Mouse (Mus musculus): ENCODE measurements at regions not wholly inside any gene's neighbourhood (a gene's known extent, or its start where the extent isn't known, plus 50 kb on each side); places are given as distances from the start of the nearest gene placed in this dataset.

DNA sequence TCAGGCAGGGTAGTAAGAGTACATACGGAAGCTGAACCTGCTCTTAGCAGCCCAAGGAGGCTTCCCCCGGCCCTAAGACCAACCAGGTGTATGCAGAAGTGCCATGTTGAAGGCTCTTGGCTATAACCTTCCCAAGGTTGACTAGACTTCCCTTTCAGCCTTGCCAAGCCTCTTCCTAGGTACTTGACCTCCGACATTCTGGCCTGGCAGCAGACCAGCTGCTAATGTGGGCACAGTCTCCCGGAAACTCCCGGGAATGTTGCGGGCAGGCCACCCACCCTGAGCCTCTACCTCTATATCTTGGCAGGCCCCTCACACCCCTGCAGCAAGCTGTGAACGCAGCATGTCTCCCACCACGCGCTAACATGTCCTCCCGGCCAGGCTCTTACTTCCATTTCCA is 201.1 kb downstream of the Thbs2 start:
- Histone ChIP-seq H3K27ac (replicated peaks; ENCODE audit: low read depth, low read length) (no peak overlapping the region), H3K4me1 (ENCODE audit: control insufficient read depth, insufficient read depth, insufficient read length, low read length) (no peaks in the 10 kb centered on the region), H3K4me3 (ENCODE audit: insufficient read depth, low read depth, low read length) (no peak overlapping the region)

DNA sequence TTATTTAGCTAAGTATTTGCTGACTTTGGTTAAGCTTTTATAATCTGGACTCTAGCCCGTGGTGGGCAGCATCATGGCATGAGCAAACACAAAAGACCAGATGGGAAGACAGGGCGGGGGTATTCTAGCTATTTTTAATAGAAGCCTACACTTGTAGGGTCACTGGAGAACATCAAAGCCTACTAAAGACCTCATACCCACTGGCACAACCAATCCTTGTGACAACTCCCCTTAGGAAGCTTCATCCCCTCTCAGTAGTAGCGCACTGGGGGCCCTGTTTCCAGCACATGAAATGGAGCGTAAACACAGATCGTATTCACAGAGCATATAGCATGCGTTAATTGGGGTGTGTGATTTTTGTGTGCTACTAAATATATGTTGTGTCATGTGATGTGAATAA is 202.4 kb downstream of the Smoc2 start:
- Histone ChIP-seq H3K27ac (replicated peaks; ENCODE audit: low read depth, low read length) (no peak overlapping the region), H3K4me3 (ENCODE audit: insufficient read depth, low read depth, low read length) (no peak overlapping the region), H3K4me1 (ENCODE audit: control insufficient read depth, insufficient read depth, insufficient read length, low read length) (no peaks in the 10 kb centered on the region)

DNA sequence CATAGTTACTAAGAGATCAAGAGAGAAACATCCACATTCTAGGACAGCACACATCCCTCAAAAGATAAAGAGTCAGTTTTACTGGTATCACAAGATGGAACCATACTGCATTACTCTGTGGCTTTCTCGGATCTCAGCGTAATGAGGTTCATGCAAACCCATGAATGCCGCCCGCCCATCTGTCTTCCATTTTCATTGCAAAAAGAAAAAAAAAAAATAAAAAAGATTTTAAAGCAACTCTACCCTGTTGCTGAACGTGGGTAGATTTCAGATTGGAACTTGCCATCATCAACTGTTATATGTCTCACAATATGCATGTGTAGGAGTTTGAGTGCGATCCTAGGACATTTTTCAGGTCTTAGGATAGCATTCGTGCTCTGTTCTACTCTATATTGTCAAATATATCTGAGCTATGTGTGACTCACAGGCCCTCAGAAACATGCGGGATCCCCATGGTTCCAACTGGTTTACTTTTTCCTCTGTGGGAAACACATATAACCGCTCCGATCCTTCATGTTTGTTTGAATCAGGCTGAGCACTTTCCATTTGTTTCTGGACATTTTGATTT is 199.7 kb downstream of the Smoc2 start:
- no peak overlapping the region for H3K4me3 ChIP-seq (ENCODE audit: insufficient read depth, low read depth, low read length)
- H3K27ac ChIP-seq (replicated peaks; ENCODE audit: low read depth, low read length), result no peak overlapping the region

DNA sequence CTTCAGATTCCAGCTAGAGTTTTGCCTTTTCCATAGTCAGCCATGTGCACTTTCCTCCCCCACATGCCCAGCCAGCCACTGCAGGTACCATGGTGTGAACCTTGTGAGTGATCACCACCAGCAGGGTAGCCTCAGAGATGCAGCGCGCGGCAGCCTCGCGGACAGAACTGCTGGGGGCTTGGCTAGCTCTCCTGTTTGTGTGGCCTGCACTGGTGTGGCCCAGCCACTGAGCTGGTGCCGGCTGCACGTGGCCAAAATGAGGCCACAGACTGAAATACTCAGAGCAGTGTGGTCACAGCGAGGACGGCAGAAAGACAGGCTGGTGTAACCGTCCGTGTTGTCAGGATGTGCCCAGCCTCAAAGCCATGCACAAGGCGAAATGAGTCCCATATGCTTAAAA is 197.4 kb downstream of the Smoc2 start:
- Histone ChIP-seq H3K4me3 (ENCODE audit: insufficient read depth, low read depth, low read length) (no peak overlapping the region), H3K4me1 (ENCODE audit: control insufficient read depth, insufficient read depth, insufficient read length, low read length) (no peaks in the 10 kb centered on the region), H3K27ac (replicated peaks; ENCODE audit: low read depth, low read length) (no peak overlapping the region)

More for the DNA sequence above, 199.7 kb downstream of the Smoc2 start:
- no peaks in the 10 kb centered on the region for H3K4me1 ChIP-seq (ENCODE audit: control insufficient read depth, insufficient read depth, insufficient read length, low read length)

DNA sequence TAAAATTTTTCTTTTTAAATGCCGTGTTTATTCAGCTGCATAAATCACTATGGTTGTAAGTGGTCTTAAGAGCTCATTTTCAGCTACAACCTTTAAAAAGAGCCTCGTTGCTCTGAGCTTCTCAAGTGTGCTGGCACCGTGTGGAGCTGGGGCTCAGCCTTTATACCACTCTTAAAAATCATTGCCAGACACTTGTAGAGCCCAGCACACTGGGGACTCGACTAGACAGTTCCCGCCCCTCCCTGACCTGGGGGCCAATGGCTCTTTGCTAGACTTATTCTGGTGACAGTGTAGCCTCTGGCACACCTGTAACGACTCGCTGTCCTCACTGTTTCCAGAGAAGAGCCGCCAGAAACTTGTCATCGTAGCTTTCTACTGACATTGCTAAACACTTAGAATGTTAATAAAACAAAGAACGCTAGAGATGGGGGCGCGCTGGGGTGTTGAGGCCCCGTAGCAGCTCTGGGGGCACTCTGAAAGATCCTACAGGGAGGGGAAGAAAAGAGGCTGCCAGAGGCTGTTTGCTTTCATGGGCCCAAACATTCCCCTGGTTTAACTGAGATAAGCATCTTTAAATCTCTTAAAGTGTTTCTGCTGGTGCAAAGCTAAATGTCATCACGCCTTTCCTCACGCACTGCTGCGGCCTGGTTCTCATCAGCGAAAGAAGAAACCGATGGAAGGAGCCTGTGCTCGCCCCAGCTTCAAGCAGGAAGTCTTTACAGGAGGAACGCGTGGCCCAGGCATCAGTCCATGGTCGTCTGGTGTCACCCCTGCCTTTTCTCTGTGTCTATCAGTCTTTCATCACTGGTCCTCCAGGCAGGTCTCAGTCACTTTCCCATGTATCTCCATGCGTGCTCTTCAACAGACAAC is 196.7 kb downstream of the Smoc2 start:
- H3K4me1 ChIP-seq (ENCODE audit: control insufficient read depth, insufficient read depth, insufficient read length, low read length), result no peaks in the 10 kb centered on the region
- no peak overlapping the region for H3K4me3 ChIP-seq (ENCODE audit: insufficient read depth, low read depth, low read length)
- H3K27ac ChIP-seq (replicated peaks; ENCODE audit: low read depth, low read length), result no peak overlapping the region

DNA sequence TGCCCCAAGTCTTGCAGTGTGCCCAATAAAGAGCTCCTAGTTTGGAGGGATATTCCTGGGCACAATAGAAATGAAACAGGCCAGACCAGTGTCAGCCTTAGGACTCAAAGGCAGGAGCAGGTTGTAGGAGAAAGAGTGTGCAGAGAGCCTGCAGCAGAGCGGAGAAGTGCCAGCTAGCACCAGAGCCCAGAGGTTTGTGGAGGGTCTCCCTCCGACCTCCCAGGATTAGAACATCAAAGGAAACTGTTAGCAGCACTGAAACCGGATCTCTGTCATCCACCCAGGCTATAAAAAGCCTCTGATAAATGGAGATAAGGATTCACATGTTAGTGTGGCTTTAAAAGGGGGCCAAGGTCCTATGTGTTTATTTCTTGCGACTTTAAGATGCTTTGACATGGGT is 196.0 kb downstream of the Smoc2 start:
- Histone ChIP-seq H3K27ac (replicated peaks; ENCODE audit: low read depth, low read length) (no peak overlapping the region), H3K4me1 (ENCODE audit: control insufficient read depth, insufficient read depth, insufficient read length, low read length) (no peaks in the 10 kb centered on the region)

DNA sequence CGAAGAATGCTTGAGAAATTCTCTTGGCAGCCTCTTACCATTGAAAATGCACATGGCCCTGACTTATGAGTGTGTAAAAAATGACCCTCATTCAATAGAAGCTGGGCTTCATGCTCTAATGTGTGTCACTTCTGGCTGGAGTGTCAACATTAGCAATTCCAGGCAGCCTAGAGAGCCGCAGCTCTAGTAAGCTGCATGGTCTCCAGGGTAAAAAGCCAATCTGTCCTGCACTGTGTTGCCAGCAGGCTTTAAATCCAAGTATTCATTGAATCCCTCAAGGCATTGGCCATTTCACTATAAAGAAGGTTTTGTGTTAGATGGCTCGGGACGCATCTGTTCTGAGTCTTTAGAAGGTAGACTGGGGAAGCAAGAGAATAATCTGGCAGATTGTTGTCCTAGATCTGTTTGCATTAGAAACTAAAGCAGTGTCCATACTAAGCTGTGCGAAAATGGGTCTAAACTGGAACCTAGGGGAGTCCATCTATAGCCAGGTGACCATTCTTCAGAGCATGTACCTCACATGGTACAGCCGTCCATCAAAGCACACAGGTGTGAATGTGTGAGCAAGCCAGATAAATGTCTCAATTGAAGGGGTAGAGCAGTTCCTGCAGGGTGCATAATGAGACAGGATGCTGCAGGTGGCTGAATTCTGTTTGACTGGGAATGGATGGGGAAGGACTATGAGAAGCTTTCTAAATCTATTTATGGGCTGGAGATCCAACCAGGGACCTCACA is 189.6 kb downstream of the Smoc2 start:
- Histone ChIP-seq H3K27ac (replicated peaks; ENCODE audit: low read depth, low read length) (no peak overlapping the region), H3K4me3 (ENCODE audit: insufficient read depth, low read depth, low read length) (no peak overlapping the region), H3K4me1 (ENCODE audit: control insufficient read depth, insufficient read depth, insufficient read length, low read length) (no peaks in the 10 kb centered on the region)

More for the DNA sequence above, 196.0 kb downstream of the Smoc2 start:
- no peak overlapping the region for H3K4me3 ChIP-seq (ENCODE audit: insufficient read depth, low read depth, low read length)

DNA sequence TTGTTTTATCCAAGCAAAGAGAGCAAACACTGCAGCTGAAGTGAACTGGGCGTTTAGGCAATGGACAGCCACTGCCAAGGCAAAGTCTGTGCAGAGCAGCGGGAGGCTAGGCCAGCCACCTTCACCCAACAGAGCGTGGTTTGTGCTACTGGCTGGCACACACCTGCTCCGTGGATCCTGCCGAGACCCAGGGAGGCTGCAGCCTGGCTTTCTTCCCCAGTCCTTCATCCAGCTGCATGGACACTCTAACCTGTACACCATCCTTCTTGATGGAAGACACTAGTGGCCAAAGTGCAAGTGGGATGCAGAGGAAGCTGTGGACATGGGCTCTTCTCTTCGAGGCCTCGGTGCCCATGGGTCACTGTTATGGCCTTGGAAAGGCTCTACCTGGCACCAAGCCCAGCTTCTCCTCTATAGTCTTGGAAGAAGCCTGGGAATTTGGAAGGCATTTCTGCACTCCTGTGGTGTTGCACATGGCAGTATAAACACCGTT is 176.0 kb downstream of the Smoc2 start:
- Histone ChIP-seq H3K4me1 (ENCODE audit: control insufficient read depth, insufficient read depth, insufficient read length, low read length) (no peaks in the 10 kb centered on the region), H3K27ac (replicated peaks; ENCODE audit: low read depth, low read length) (no peak overlapping the region), H3K4me3 (ENCODE audit: insufficient read depth, low read depth, low read length) (no peak overlapping the region)

Measured in brown adipose tissue, adult 24 weeks (tissue).